Mouse (Mus musculus) cerebellum, postnatal 36 days (tissue): ENCODE measurements around the gene Nsun6.

ENCODE experiments used
- DNase-seq, 2 experiments: peaks; one replicate each; pipeline ENCODE4 v3.0.0; 2021 to 2022; ENCODE audit warnings: mixed read lengths in 2 of 2

Nsun6 gene

DNA sequence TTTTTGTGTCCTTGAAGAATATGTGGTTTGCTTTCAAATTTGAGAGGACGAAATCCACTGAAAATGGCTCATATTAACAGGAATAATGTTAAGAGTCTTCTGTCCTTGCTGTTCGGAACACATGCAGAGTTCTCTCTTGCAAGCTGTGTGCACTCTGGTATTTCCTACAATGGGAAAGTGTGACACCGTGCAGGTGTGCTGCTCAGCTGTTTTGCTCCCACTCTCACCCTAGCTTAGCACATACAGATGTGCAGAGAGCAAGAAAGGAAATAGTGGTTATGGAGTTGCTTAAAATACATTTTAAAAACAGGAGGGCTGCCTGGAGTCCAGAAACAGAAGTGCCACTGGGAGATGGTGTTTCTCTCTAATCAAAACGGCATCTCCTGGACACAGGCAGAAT, 65.5 kb downstream of the Nsun6 start:
- DNase-seq, result no peak

DNA sequence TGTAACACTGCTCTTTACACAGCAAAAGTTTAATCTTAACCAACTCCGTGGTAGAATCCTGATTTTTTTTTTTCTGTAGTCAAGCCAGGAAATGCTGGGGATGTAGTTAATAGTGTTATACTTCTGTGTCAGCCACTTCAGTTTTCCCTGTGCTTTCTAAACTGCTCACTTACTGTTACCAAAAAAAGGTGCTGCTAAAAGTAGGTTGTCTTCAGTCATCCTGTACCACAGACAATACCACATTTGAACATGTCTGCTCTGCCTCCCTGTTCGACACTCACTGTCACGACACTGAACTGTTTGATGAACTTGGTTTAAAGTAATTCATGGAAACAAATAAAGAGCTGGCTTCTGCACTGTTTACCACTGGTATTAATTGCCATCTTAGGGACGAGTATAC, 66.4 kb downstream of the Nsun6 start:
- no peak for DNase-seq

DNA sequence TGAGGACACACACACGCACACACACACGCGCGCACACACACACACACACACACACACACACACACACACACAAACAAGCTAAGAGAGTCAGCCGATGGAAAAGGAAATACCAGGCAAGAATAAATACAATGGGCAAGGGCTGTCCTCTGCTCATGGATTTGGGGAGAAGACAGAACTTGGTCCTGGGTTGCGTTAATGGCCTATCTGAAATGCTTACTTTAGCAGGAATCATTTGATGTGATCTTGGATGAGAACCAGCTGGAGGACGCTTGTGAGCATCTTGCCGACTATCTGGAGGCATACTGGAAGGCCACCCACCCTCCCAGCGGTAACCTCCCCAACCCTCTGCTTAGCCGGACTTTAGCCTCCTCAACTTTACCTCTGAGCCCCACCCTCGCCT, 70.8 kb downstream of the Nsun6 start:
- DNase-seq, result no peak

DNA sequence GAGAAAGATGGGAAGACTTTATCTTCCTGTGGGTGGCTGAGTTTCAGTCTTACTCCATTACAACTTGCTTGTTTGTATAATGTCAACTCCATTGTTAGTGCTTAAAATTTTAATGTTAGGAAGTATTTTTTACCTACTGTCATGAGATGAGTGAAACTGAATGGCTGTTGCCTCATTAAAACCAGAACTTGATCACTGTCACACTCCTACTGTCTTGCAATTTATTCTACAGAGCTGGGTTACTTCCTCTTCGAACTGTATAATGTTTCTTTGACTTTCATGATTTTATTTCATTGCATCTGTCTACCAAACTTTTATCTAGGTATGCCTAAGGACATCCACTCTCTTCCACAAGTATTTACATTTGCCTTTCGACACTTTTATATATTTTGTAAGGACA, 93.4 kb downstream of the Nsun6 start:
- DNase-seq, result no peak

DNA sequence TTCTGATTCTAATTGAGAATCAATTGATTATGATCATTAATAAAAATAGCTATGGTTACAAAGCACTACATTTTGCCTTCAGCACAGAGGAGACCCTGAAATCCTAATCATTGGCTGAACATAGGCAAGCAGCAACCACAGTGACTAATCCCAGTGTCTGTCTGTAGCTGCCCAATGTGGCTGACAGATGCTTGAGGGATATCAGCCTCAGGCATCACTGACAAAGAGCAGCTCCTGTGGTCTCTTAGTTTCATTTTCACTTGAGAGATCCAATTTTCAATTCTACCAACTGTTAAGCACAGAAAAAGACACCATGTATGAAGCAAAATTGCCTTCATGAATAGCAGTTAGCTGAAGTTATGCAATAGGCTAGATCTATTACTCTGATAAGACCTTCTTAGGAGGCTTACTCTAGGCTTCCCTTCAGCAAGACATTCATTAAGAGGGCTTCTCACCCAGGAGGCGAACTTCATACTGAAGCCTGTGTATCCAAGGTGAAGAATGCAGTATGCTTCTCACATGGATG, 93.8 kb downstream of the Nsun6 start:
- DNase-seq, result no peak

DNA sequence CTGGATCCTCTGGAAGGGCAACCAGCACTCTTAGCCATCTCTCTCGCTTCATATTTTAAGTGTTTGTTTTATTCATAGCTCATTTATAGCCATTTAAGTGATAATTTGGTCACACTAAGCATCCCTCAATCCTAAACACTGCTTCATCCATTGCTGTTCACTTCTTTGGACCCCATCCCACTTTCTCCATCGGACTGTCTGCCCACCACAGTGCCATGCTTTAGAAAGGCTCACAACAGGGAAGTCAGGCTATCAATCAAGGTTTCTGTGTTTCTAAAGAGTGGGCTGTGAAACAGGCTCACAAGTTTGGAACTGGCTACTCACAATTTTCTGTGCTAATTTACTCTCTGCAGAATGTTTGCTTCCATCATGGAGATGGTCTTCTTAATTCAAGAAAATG, 101.8 kb downstream of the Nsun6 start:
- DNase-seq, result no peak
